Mouse (Mus musculus): ENCODE measurements at regions not wholly inside any gene's neighbourhood (a gene's known extent, or its start where the extent isn't known, plus 50 kb on each side); places are given as distances from the start of the nearest gene placed in this dataset.

DNA sequence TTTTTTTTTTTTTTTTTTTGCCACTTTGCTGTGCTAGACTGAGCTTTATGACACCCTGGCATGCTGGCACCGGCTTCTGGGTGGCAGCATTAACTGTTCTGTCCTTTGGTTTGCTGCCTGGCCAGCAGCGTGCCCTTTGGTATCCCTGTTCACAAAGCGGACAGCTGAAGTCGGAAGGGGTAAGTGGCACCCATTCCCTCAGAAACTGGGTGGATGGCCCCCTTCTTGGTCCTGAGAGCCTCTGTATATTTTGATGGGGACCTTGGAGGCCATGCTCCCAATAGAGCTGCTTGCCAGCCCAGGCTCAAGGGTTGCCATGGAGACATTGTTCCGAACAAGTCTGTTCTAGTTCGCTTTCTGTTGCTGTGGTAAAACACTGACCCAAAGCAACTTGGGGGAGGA lies 143.9 kb upstream of the Tle3 start:
- TF ChIP-seq GATA2 (IDR thresholded peaks at IDR 0.05; ENCODE audit: borderline replicate concordance, low read depth, low read length) (no peak), POLR2AphosphoS5 (IDR thresholded peaks at IDR 0.05; ENCODE audit: insufficient replicate concordance, low read depth, low read length) (no peak), TAL1 (conservative IDR thresholded peaks at IDR 0.05; ENCODE audit: low read depth, low read length) (no peak), CTCF (IDR thresholded peaks at IDR 0.05; ENCODE audit: low read depth, low read length) (no peak), GATA1 (IDR thresholded peaks at IDR 0.05; ENCODE audit: borderline replicate concordance, low read length) (no peak)
- H3K9me3 ChIP-seq (replicated peaks) = no peaks in the 10 kb centered on the region
- H3K4me3 ChIP-seq (ENCODE audit: low read depth, low read length) = no peak overlapping the region
- no peak for DNase-seq (ENCODE audit: low spot score)
- ATAC-seq (ENCODE audit: extremely low read depth, insufficient number of reproducible peaks, low FRiP score, poor library complexity, severe bottlenecking) = no peak
- H3K27me3 ChIP-seq (ENCODE audit: insufficient read depth, low read length) = peaks cover 3% of the 10 kb centered on the region; the same call in 1 of the 2 replicates
- no peaks in the 10 kb centered on the region for H3K4me1 ChIP-seq (ENCODE audit: insufficient read depth, low read depth, low read length)
- H3K36me3 ChIP-seq (replicated peaks) = no peaks in the 10 kb centered on the region

DNA sequence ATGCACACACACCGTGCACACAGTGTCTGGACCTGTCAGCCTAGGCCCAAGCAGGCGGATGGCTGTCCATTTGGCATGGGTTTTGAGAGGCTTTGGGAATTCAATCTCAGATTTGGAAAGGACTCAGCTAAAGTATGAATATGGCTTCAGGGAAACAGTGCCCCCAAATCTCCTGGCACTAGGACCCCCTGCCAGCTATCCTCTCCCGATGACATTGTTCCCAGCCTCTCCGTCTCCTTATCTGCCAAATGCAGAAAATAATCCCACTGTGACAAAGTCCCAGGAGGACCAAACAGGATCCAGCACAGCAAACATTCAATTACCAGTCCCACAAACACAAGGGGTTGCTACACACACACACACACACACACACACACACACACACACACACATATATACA lies 141.9 kb upstream of the Tle3 start:
- Histone ChIP-seq H3K4me1 (ENCODE audit: insufficient read depth, low read depth, low read length) (no peaks in the 10 kb centered on the region), H3K36me3 (replicated peaks) (no peaks in the 10 kb centered on the region), H3K4me3 (ENCODE audit: low read depth, low read length) (no peak overlapping the region), H3K27me3 (ENCODE audit: insufficient read depth, low read length) (peaks cover 3% of the 10 kb centered on the region; the same call in 1 of the 2 replicates), H3K9me3 (replicated peaks) (no peaks in the 10 kb centered on the region)
- DNase-seq (ENCODE audit: low spot score) (no peak), ATAC-seq (ENCODE audit: extremely low read depth, insufficient number of reproducible peaks, low FRiP score, poor library complexity, severe bottlenecking) (no peak)
- TF ChIP-seq GATA2 (IDR thresholded peaks at IDR 0.05; ENCODE audit: borderline replicate concordance, low read depth, low read length) = no peak
- no peak for TF ChIP-seq POLR2AphosphoS5 (IDR thresholded peaks at IDR 0.05; ENCODE audit: insufficient replicate concordance, low read depth, low read length)
- no peak for TF ChIP-seq GATA1 (IDR thresholded peaks at IDR 0.05; ENCODE audit: borderline replicate concordance, low read length)
- no peak for TF ChIP-seq TAL1 (conservative IDR thresholded peaks at IDR 0.05; ENCODE audit: low read depth, low read length)
- no peak for TF ChIP-seq CTCF (IDR thresholded peaks at IDR 0.05; ENCODE audit: low read depth, low read length)

- Histone ChIP-seq H3K4me3 (ENCODE audit: low read depth, low read length) (no peak overlapping the region), H3K4me1 (ENCODE audit: insufficient read depth, low read depth, low read length) (no peaks in the 10 kb centered on the region), H3K27me3 (ENCODE audit: insufficient read depth, low read length) (peaks cover 3% of the 10 kb centered on the region; the same call in 1 of the 2 replicates), H3K9me3 (replicated peaks) (no peaks in the 10 kb centered on the region), H3K36me3 (replicated peaks) (no peaks in the 10 kb centered on the region)
- TF ChIP-seq POLR2AphosphoS5 (IDR thresholded peaks at IDR 0.05; ENCODE audit: insufficient replicate concordance, low read depth, low read length) = no peak
- TF ChIP-seq GATA1 (IDR thresholded peaks at IDR 0.05; ENCODE audit: borderline replicate concordance, low read length) = no peak
- no peak for TF ChIP-seq GATA2 (IDR thresholded peaks at IDR 0.05; ENCODE audit: borderline replicate concordance, low read depth, low read length)
- TF ChIP-seq CTCF (IDR thresholded peaks at IDR 0.05; ENCODE audit: low read depth, low read length) = no peak
- no peak for TF ChIP-seq TAL1 (conservative IDR thresholded peaks at IDR 0.05; ENCODE audit: low read depth, low read length)
- ATAC-seq (ENCODE audit: extremely low read depth, insufficient number of reproducible peaks, low FRiP score, poor library complexity, severe bottlenecking) = no peak
- no peak for DNase-seq (ENCODE audit: low spot score)
These were observed 139.5 kb upstream of the Tle3 start for GRCm38 (mm10) chr9:61232630-61233029.

DNA sequence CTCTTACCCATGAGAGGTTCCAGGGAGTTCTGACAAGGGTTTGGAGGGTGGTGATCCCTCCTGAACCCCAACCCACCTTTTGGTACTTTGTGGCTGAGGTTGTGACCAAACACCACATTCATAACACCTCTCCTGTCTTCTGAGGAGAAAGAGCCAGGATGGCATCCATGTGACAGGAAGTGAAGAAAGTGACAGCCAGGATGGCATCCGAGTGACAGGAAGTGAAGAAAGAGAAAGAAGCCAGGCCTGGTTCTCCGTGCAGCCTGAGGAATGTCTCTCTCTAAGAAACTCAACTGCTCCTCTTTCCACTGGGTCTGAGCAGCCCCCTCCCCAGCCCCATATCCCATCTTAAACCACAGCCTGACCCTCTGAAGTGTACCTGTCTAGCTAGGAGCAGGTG lies 138.9 kb upstream of the Tle3 start:
- DNase-seq (ENCODE audit: low spot score) (no peak), ATAC-seq (ENCODE audit: extremely low read depth, insufficient number of reproducible peaks, low FRiP score, poor library complexity, severe bottlenecking) (no peak)

DNA sequence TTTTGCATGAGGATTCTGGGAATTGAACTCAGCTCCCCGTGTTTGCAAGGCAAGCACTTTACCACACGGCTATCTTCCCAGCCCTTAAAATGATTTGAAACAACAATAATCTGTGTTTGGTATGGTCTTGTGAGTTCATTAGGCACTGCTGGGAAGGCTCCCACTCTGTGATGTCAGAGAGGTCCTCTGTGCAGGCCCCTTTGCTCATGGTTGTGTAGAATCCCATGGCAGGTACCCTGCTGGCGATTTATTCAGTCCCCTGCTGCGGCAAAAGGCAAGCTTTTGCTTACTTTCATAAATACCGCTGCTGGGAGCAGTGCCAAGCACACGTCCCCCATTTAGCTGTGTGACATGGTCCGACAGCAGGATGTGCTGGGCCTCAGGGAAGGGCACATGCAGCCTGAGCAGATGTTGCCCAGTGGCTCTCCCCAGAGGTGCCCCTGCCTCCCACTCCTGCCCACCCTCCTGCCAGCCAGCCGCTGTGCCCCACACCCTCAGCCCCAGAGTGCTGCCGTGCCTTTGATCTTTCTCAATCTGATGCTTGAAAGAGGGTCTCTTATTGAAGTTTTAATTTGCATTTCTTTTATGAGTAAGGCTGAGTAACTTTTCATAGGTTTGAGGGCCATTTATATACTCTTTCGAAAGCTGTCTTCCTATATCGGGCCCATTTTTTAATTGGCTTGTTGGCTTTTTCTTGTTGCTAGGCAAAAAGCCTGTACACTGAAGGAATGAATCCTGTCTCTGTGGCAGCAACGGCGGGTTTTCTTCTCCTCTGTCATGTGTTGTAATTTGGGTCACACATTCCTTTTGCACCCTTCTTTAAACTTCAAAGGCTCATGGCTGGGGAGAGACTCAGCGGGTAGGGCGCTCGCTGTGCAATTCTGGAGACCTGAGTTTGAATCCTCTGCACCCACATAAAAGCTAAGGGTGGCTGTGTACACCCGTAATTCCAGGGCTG lies 136.2 kb upstream of the Tle3 start:
- no peak for TF ChIP-seq POLR2AphosphoS5 (IDR thresholded peaks at IDR 0.05; ENCODE audit: insufficient replicate concordance, low read depth, low read length)
- TF ChIP-seq GATA1 (IDR thresholded peaks at IDR 0.05; ENCODE audit: borderline replicate concordance, low read length) = no peak
- no peak for TF ChIP-seq TAL1 (conservative IDR thresholded peaks at IDR 0.05; ENCODE audit: low read depth, low read length)
- TF ChIP-seq CTCF (IDR thresholded peaks at IDR 0.05; ENCODE audit: low read depth, low read length) = no peak
- TF ChIP-seq GATA2 (IDR thresholded peaks at IDR 0.05; ENCODE audit: borderline replicate concordance, low read depth, low read length) = no peak
- peaks cover 2% of the 10 kb centered on the region; the same call in 1 of the 2 replicates for H3K27me3 ChIP-seq (ENCODE audit: insufficient read depth, low read length)
- H3K9me3 ChIP-seq (replicated peaks) = no peaks in the 10 kb centered on the region
- DNase-seq (ENCODE audit: low spot score) (no peak), ATAC-seq (ENCODE audit: extremely low read depth, insufficient number of reproducible peaks, low FRiP score, poor library complexity, severe bottlenecking) (no peak)
- H3K4me3 ChIP-seq (ENCODE audit: low read depth, low read length) = no peak overlapping the region
- H3K36me3 ChIP-seq (replicated peaks) = no peaks in the 10 kb centered on the region
- H3K4me1 ChIP-seq (ENCODE audit: insufficient read depth, low read depth, low read length) = no peaks in the 10 kb centered on the region

More for the DNA sequence above, 138.9 kb upstream of the Tle3 start:
- no peak overlapping the region for H3K4me3 ChIP-seq (ENCODE audit: low read depth, low read length)
- H3K36me3 ChIP-seq (replicated peaks) = no peaks in the 10 kb centered on the region
- TF ChIP-seq TAL1 (conservative IDR thresholded peaks at IDR 0.05; ENCODE audit: low read depth, low read length) = no peak
- no peak for TF ChIP-seq GATA2 (IDR thresholded peaks at IDR 0.05; ENCODE audit: borderline replicate concordance, low read depth, low read length)
- no peak for TF ChIP-seq GATA1 (IDR thresholded peaks at IDR 0.05; ENCODE audit: borderline replicate concordance, low read length)
- no peak for TF ChIP-seq CTCF (IDR thresholded peaks at IDR 0.05; ENCODE audit: low read depth, low read length)
- no peak for TF ChIP-seq POLR2AphosphoS5 (IDR thresholded peaks at IDR 0.05; ENCODE audit: insufficient replicate concordance, low read depth, low read length)
- no peaks in the 10 kb centered on the region for H3K4me1 ChIP-seq (ENCODE audit: insufficient read depth, low read depth, low read length)
- peaks cover 3% of the 10 kb centered on the region; the same call in 1 of the 2 replicates for H3K27me3 ChIP-seq (ENCODE audit: insufficient read depth, low read length)
- no peaks in the 10 kb centered on the region for H3K9me3 ChIP-seq (replicated peaks)

GRCm38 (mm10) chr9:61238687-61239250 lies 133.4 kb upstream of the Tle3 start:
- Histone ChIP-seq H3K27me3 (ENCODE audit: insufficient read depth, low read length) (no peaks in the 10 kb centered on the region), H3K9me3 (replicated peaks) (no peaks in the 10 kb centered on the region), H3K4me1 (ENCODE audit: insufficient read depth, low read depth, low read length) (no peaks in the 10 kb centered on the region), H3K36me3 (replicated peaks) (no peaks in the 10 kb centered on the region), H3K4me3 (ENCODE audit: low read depth, low read length) (no peak overlapping the region)
- DNase-seq (ENCODE audit: low spot score) (no peak), ATAC-seq (ENCODE audit: extremely low read depth, insufficient number of reproducible peaks, low FRiP score, poor library complexity, severe bottlenecking) (no peak)
- TF ChIP-seq TAL1 (conservative IDR thresholded peaks at IDR 0.05; ENCODE audit: low read depth, low read length) (no peak), POLR2AphosphoS5 (IDR thresholded peaks at IDR 0.05; ENCODE audit: insufficient replicate concordance, low read depth, low read length) (no peak), GATA1 (IDR thresholded peaks at IDR 0.05; ENCODE audit: borderline replicate concordance, low read length) (no peak), GATA2 (IDR thresholded peaks at IDR 0.05; ENCODE audit: borderline replicate concordance, low read depth, low read length) (no peak), CTCF (IDR thresholded peaks at IDR 0.05; ENCODE audit: low read depth, low read length) (no peak)
